Mouse (Mus musculus) MEL (cell line): ENCODE results near the gene Cggbp1. TPM values are rescaled to one million over a fixed set of nuclear protein-coding genes. Genes with fewer than 3 reads are reported as not detected.

Experiments
- DNase-seq: peaks from one replicate; pipeline ENCODE4 v3.0.0; 2011; ENCODE audit warnings: low read depth, low spot score
- H3K27ac ChIP-seq: 2 replicates; pipeline ENCODE4 v1.5.1; 2012; ENCODE audit warnings: low read depth, mild to moderate bottlenecking, control low read depth, low read length, moderate library complexity; ENCODE audit not compliant: control insufficient read depth
- H3K27me3 ChIP-seq, 2 experiments: fragments of 150-350 bp in 1 of 2; sonication (generic) in 1 of 2; 2 replicates each; pipeline ENCODE4 v1.6.1; 2012; ENCODE audit warnings: low read length in 2 of 2, mild to moderate bottlenecking in 2 of 2, improper control_type of control experiment in 1 of 2, moderate library complexity in 1 of 2; ENCODE audit not compliant: insufficient read depth in 2 of 2, control insufficient read depth in 1 of 2
- H3K36me3 ChIP-seq, 2 experiments: 2 replicates each; pipeline ENCODE4 v1.6.1; 2012 to 2014; ENCODE audit warnings: low read length in 2 of 2, improper control_type of control experiment in 1 of 2, inconsistent platforms in 1 of 2, mild to moderate bottlenecking in 1 of 2; ENCODE audit not compliant: insufficient read depth in 2 of 2, control insufficient read depth in 1 of 2
- H3K4me1 ChIP-seq, 2 experiments: fragments of 150-350 bp in 1 of 2; sonication (generic) in 1 of 2; 2 replicates each; pipeline ENCODE4 v1.6.1; 2012; ENCODE audit warnings: low read length in 2 of 2, improper control_type of control experiment in 1 of 2, mild to moderate bottlenecking in 1 of 2; ENCODE audit not compliant: insufficient read depth in 2 of 2, control insufficient read depth in 1 of 2
- H3K4me3 ChIP-seq, 2 experiments: fragments of 150-350 bp in 1 of 2; sonication (generic) in 1 of 2; 2 replicates each; pipeline ENCODE4 v1.5.1; 2012; ENCODE audit warnings: low read depth in 2 of 2, low read length in 2 of 2, mild to moderate bottlenecking in 2 of 2, moderate library complexity in 2 of 2, control low read depth in 1 of 2, improper control_type of control experiment in 1 of 2; ENCODE audit not compliant: control insufficient read depth in 1 of 2, insufficient read depth in 1 of 2
- H3K79me2 ChIP-seq: 2 replicates; pipeline ENCODE4 v1.6.1; 2012; ENCODE audit warnings: mild to moderate bottlenecking, low read length, moderate library complexity; ENCODE audit not compliant: control insufficient read depth, poor library complexity, insufficient read depth
- H3K9ac ChIP-seq: 2 replicates; pipeline ENCODE4 v1.6.1; 2012; ENCODE audit warnings: low read depth, mild to moderate bottlenecking, control low read depth, low read length, moderate library complexity; ENCODE audit not compliant: control insufficient read depth, poor library complexity, severe bottlenecking
- H3K9me3 ChIP-seq: fragments of 150-350 bp; sonication (generic); replicated peaks from 2 replicates; pipeline ENCODE4 v1.6.1; 2012; ENCODE audit warnings: mild to moderate bottlenecking, low read length, improper control_type of control experiment, moderate library complexity; ENCODE audit not compliant: insufficient read depth
- CHD1 ChIP-seq: IDR thresholded peaks from 2 replicates; pipeline ENCODE4 v1.6.1; 2012; ENCODE audit warnings: low read depth, mild to moderate bottlenecking, inconsistent platforms, low read length, improper control_type of control experiment
- CHD2 ChIP-seq: IDR thresholded peaks from 2 replicates; pipeline ENCODE4 v1.6.1; 2011; ENCODE audit warnings: low read length, improper control_type of control experiment
- CTCF ChIP-seq, 3 experiments: IDR thresholded peaks in 2 of 3; conservative IDR thresholded peaks in 1 of 3; 2 replicates each; pipeline ENCODE4 v1.5.1; 2011 to 2012; ENCODE audit warnings: low read length in 3 of 3, low read depth in 2 of 3, mild to moderate bottlenecking in 2 of 3, improper control_type of control experiment in 1 of 3, inconsistent platforms in 1 of 3, mixed read lengths in 1 of 3, moderate library complexity in 1 of 3; ENCODE audit not compliant: control insufficient read depth in 1 of 3, insufficient read depth in 1 of 3, poor library complexity in 1 of 3, severe bottlenecking in 1 of 3
- E2F4 ChIP-seq: IDR thresholded peaks from 2 replicates; pipeline ENCODE4 v1.6.1; 2011; ENCODE audit warnings: low read depth, low read length, improper control_type of control experiment, borderline replicate concordance
- EP300 ChIP-seq, 2 experiments: IDR thresholded peaks; 2 replicates each; pipeline ENCODE4 v1.6.1; 2011; ENCODE audit warnings: improper control_type of control experiment in 2 of 2, low read length in 2 of 2, low read depth in 1 of 2, mild to moderate bottlenecking in 1 of 2
- ETS1 ChIP-seq: IDR thresholded peaks from 2 replicates; pipeline ENCODE4 v1.6.1; 2012; ENCODE audit warnings: low read depth, mild to moderate bottlenecking, inconsistent platforms, low read length, improper control_type of control experiment, moderate library complexity
- GABPA ChIP-seq: IDR thresholded peaks from 2 replicates; pipeline ENCODE4 v1.6.1; 2012; ENCODE audit warnings: low read depth, mild to moderate bottlenecking, inconsistent platforms, low read length, improper control_type of control experiment, moderate library complexity
- GATA1 ChIP-seq: IDR thresholded peaks from 2 replicates; pipeline ENCODE4 v1.6.1; 2011; ENCODE audit warnings: low read depth, low read length, improper control_type of control experiment
- HCFC1 ChIP-seq: IDR thresholded peaks from 2 replicates; pipeline ENCODE4 v1.6.1; 2012; ENCODE audit warnings: low read depth, mild to moderate bottlenecking, inconsistent platforms, low read length, improper control_type of control experiment, moderate library complexity
- JUND ChIP-seq: IDR thresholded peaks from 2 replicates; pipeline ENCODE4 v1.6.1; 2011; ENCODE audit warnings: low read depth, mild to moderate bottlenecking, improper control_type of control experiment, low read length
- MAX ChIP-seq: IDR thresholded peaks from 2 replicates; pipeline ENCODE4 v1.6.1; 2011; ENCODE audit warnings: low read length, improper control_type of control experiment
- MAZ ChIP-seq: IDR thresholded peaks from 2 replicates; pipeline ENCODE4 v1.6.1; 2012; ENCODE audit warnings: low read depth, mild to moderate bottlenecking, inconsistent platforms, low read length, improper control_type of control experiment
- MEF2A ChIP-seq: IDR thresholded peaks from 2 replicates; pipeline ENCODE4 v1.6.1; 2014; ENCODE audit warnings: low read depth, mild to moderate bottlenecking, inconsistent platforms, low read length, improper control_type of control experiment; ENCODE audit not compliant: poor library complexity, insufficient replicate concordance, severe bottlenecking; ENCODE audit errors: extremely low read depth
- MXI1 ChIP-seq: IDR thresholded peaks from 2 replicates; pipeline ENCODE4 v1.6.1; 2011; ENCODE audit warnings: mild to moderate bottlenecking, low read depth, low read length, improper control_type of control experiment
- MYB ChIP-seq: IDR thresholded peaks from 2 replicates; pipeline ENCODE4 v1.6.1; 2011; ENCODE audit warnings: mild to moderate bottlenecking, low read depth, low read length, improper control_type of control experiment
- POLR2A ChIP-seq, 2 experiments: IDR thresholded peaks; 2 replicates each; pipeline ENCODE4 v1.6.1; 2011 to 2012; ENCODE audit warnings: low read length in 2 of 2, mild to moderate bottlenecking in 2 of 2, control low read depth in 1 of 2, improper control_type of control experiment in 1 of 2, low read depth in 1 of 2, moderate library complexity in 1 of 2; ENCODE audit not compliant: control insufficient read depth in 1 of 2, insufficient read depth in 1 of 2, poor library complexity in 1 of 2
- POLR2AphosphoS5 ChIP-seq: IDR thresholded peaks from 2 replicates; pipeline ENCODE4 v1.6.1; 2012; ENCODE audit warnings: low read depth, borderline replicate concordance, mild to moderate bottlenecking, inconsistent platforms, low read length, moderate library complexity, mixed read lengths
- SIN3A ChIP-seq: IDR thresholded peaks from 2 replicates; pipeline ENCODE4 v1.6.1; 2012; ENCODE audit warnings: low read length, improper control_type of control experiment, inconsistent platforms
- TBP ChIP-seq: IDR thresholded peaks from 2 replicates; pipeline ENCODE4 v1.8.0; 2011; ENCODE audit warnings: low read depth, low read length, improper control_type of control experiment
- TCF12 ChIP-seq: IDR thresholded peaks from 2 replicates; pipeline ENCODE4 v1.6.1; 2014; ENCODE audit warnings: low read depth, mild to moderate bottlenecking, inconsistent platforms, low read length, improper control_type of control experiment, moderate library complexity
- UBTF ChIP-seq: IDR thresholded peaks from 2 replicates; pipeline ENCODE4 v1.6.1; 2012; ENCODE audit warnings: low read depth, mild to moderate bottlenecking, inconsistent platforms, low read length, improper control_type of control experiment, moderate library complexity, borderline replicate concordance; ENCODE audit not compliant: insufficient read depth
- ZMIZ1 ChIP-seq: IDR thresholded peaks from 2 replicates; pipeline ENCODE4 v1.6.1; 2012; ENCODE audit warnings: low read depth, mild to moderate bottlenecking, inconsistent platforms, low read length, improper control_type of control experiment, moderate library complexity
- ZNF384 ChIP-seq: IDR thresholded peaks from 2 replicates; pipeline ENCODE4 v1.6.1; 2012; ENCODE audit warnings: low read depth, mild to moderate bottlenecking, inconsistent platforms, low read length, improper control_type of control experiment
- polyA plus RNA-seq, 2 experiments: library from polyadenylated mRNA; stranded (reverse) in 1 of 2; unstranded in 1 of 2; fragments of >175 nt in 1 of 2; fragments of >200 nt in 1 of 2; gene quantifications; 2 replicates each; pipeline versions ENCODE4 v1.2.1 to v1.2.4; 2012; ENCODE audit warnings: low replicate concordance in 2 of 2, low read depth in 1 of 2; ENCODE audit not compliant: insufficient read length in 2 of 2, insufficient read depth in 1 of 2, missing spikeins in 1 of 2
- total RNA-seq: library from RNA; depleted of rRNA; stranded (reverse); fragments of 300-350 nt; gene quantifications from 2 replicates; pipeline ENCODE4 v1.2.3, GENCODE M21; 2012

The Cggbp1 gene
- total and polyA plus RNA-seq, 3 experiments: 36.3 to 65.5 (median 62.2) TPM

DNA sequence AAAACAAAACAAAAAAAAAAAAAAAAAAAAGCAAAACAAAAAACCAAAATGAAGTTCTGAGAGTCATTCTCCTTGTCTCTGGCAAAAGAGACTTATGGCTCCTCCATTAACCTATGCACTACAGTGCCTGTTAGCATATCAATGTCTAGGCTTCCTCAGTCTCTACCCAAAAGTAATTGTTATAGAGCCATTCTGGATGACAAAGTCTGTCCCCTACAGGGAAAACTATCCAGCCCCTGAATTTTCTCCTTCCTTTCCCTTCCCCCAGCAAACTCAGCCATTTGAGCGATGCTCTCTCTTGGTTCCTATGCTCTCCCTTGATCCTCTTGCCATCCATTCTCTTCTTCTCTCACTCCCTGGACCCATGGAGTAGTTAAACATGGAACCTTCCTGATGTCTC is 24.0 kb downstream of the Cggbp1 start:
- Histone ChIP-seq H3K36me3 (peaks cover 0 to 22% of the 10 kb centered on the region in 2 experiments; a peak in 2 of 4 replicates), H3K27me3 (no peaks in the 10 kb centered on the region), H3K4me1 (peaks cover 3 to 13% of the 10 kb centered on the region in 2 experiments), H3K9me3 (no peaks in the 10 kb centered on the region), H3K27ac (no peak overlapping the region), H3K79me2 (peaks cover 3% of the 10 kb centered on the region; the same call in 1 of the 2 replicates), H3K4me3 (no peak overlapping the region), H3K9ac (no peak overlapping the region)
- DNase-seq: no peak
- TF ChIP-seq EP300 (IDR thresholded peaks at IDR 0.05; ENCODE audit: low read depth in 1 of 2, low read length in 2 of 2) (no peak), GATA1 (no peak), ZMIZ1 (no peak), SIN3A (no peak), MXI1 (no peak), GABPA (no peak), CHD1 (no peak), TBP (no peak), E2F4 (no peak), ETS1 (no peak), POLR2AphosphoS5 (no peak), MAZ (no peak)

DNA sequence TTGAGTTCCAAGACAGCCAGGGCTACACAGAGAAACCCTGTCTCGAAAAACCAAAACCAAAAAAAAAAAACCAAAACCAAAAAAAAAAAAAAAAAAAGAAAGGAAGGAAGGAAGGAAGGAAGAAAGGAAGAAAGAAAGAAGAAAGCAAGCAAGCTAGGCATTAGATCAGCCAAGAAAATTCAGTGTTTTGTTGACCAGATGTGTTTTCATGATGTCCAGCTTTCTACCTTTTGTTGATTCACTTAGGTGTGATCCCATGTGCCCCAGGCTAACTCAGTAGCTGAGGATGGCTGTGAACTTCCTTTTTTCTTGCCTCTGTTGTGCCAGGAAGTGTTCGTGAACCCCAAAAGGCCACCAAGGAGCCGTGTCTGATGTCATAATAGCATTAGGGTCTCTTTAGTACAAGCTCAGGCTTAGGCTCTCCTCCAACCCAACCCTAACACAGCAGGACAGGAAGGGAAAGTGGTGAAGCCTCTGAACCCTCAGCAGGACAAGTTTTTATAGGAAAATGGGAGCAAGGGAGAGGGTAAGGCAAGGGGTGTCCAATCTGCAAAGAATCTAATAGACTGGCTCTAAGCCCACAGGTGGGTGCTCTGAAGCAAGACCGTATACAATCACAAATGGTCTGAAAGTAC is 25.0 kb downstream of the Cggbp1 start:
- H3K9me3 ChIP-seq: no peaks in the 10 kb centered on the region
- H3K4me3 ChIP-seq: no peak overlapping the region
- H3K79me2 ChIP-seq: peaks cover 3% of the 10 kb centered on the region; the same call in 1 of the 2 replicates
- no peak for TF ChIP-seq E2F4
- no peak for TF ChIP-seq TCF12
- TF ChIP-seq EP300 (IDR thresholded peaks at IDR 0.05; ENCODE audit: low read depth in 1 of 2, low read length in 2 of 2): no peak
- no peak for TF ChIP-seq MEF2A
- TF ChIP-seq MXI1: no peak
- TF ChIP-seq TBP: no peak
- TF ChIP-seq ZMIZ1: no peak
- TF ChIP-seq CTCF (IDR thresholded peaks at IDR 0.05 in 2 of 3, conservative IDR thresholded peaks at IDR 0.05 in 1 of 3; ENCODE audit: control insufficient read depth in 1 of 3, insufficient read depth in 1 of 3, low read depth in 2 of 3, low read length in 3 of 3, poor library complexity in 1 of 3, severe bottlenecking in 1 of 3): no peak
- TF ChIP-seq HCFC1: no peak
- TF ChIP-seq CHD2: no peak
- TF ChIP-seq ZNF384: peak; percentile 64; the same call in 1 of the 2 replicates
- no peak for TF ChIP-seq POLR2A (IDR thresholded peaks at IDR 0.05; ENCODE audit: control insufficient read depth in 1 of 2, insufficient read depth in 1 of 2, low read depth in 1 of 2, low read length in 2 of 2, poor library complexity in 1 of 2)
- TF ChIP-seq JUND: no peak
- TF ChIP-seq MAX: peak; percentile 63; the same call in 1 of the 2 replicates
- no peak for TF ChIP-seq ETS1
- no peak for TF ChIP-seq MYB
- TF ChIP-seq UBTF: no peak
- TF ChIP-seq, all 39 proteins: peak for 2
- Histone ChIP-seq H3K27me3 (no peaks in the 10 kb centered on the region), H3K36me3 (peaks cover 0 to 22% of the 10 kb centered on the region in 2 experiments; a peak in 2 of 4 replicates), H3K27ac (peak overlapping the region; percentile 2; the same call in 1 of the 2 replicates), H3K4me1 (peaks cover 3 to 13% of the 10 kb centered on the region in 2 experiments), H3K9ac (0 out of 2 replicates have a peak overlapping the region, but pooled peaks have one; percentile 16)
- peak; percentile 43 for DNase-seq
